Mouse (Mus musculus) adrenal gland, adult 2 months (tissue): ENCODE data around the gene Ndufa3. TPM values are rescaled to one million over a fixed set of nuclear protein-coding genes. Genes with fewer than 3 reads are reported as not detected.
"Not testable (repeated sequence)": the region's sequence is repeated elsewhere in the genome, so short reads cannot be mapped to it uniquely, and the experiment has no call there.

ENCODE experiments used
- DNase-seq: peaks from one replicate; pipeline ENCODE4 v3.0.0; 2021
- long read RNA-seq: library from polyadenylated mRNA; stranded (forward); transcript quantifications from one replicate; pipeline ENCODE4 v2.0.0, GENCODE M21; 2021
- polyA plus RNA-seq: library from polyadenylated mRNA; depleted of rRNA; stranded (reverse); fragments of >200 nt; gene quantifications from 2 replicates; pipeline ENCODE4 v1.2.3, GENCODE M21; 2012; rRNA removed
- total RNA-seq, 2 experiments: library from RNA; stranded (reverse); gene quantifications; 2 replicates each; pipeline ENCODE4 v1.2.3; 2021

Gene Ndufa3
- total RNA-seq (100 to 1,000 TPM; 829 to 842 TPM), polyA plus RNA-seq (217 and 245 TPM in 2 replicates)
- long read RNA-seq, transcript Ndufa3-201 (4 exons, 515 nt): major isoform, 229 of 263 reads
- long read RNA-seq, transcript Ndufa3-204 (4 exons, 343 nt): minor isoform, 6 of 263 reads
- long read RNA-seq, partial matches to known transcripts: 25 of 263 reads
- long read RNA-seq, other reads (novel, unspliced or antisense): 2 of 263 reads

GRCm38 (mm10) chr7:3617242-3617995 is at the start of gene Ndufa3:
Ndufa3 (plus strand) TSS chr7:3617373.
- DNase-seq: peak; percentile 92

- no peak for DNase-seq
These were observed 47.4 kb upstream of the Ndufa3 start for GRCm38 (mm10) chr7:3569725-3570124.

- not testable (repeated sequence) for DNase-seq
These were observed 46.6 kb upstream of the Ndufa3 start for GRCm38 (mm10) chr7:3570580-3570979.

GRCm38 (mm10) chr7:3571847-3572246 is 45.3 kb upstream of the Ndufa3 start:
- no peak for DNase-seq

GRCm38 (mm10) chr7:3574216-3574615 is 43.0 kb upstream of the Ndufa3 start:
- DNase-seq: no peak

GRCm38 (mm10) chr7:3576354-3577124 is 40.6 kb upstream of the Ndufa3 start:
- no peak for DNase-seq

- no peak for DNase-seq
These were observed 39.0 kb upstream of the Ndufa3 start for GRCm38 (mm10) chr7:3578196-3578595.

- no peak for DNase-seq
These were observed 38.1 kb upstream of the Ndufa3 start for GRCm38 (mm10) chr7:3578952-3579546.

- DNase-seq: no peak
These were observed 37.1 kb upstream of the Ndufa3 start for GRCm38 (mm10) chr7:3580029-3580428.

- no peak for DNase-seq
These were observed 31.4 kb upstream of the Ndufa3 start for GRCm38 (mm10) chr7:3585763-3586162.

GRCm38 (mm10) chr7:3586255-3586654 is 30.9 kb upstream of the Ndufa3 start:
- DNase-seq: no peak

GRCm38 (mm10) chr7:3587292-3587691 is 29.9 kb upstream of the Ndufa3 start:
- DNase-seq: no peak

GRCm38 (mm10) chr7:3590550-3590949 is 26.6 kb upstream of the Ndufa3 start:
- DNase-seq: peak; percentile 49

- DNase-seq: no peak
These were observed 25.6 kb upstream of the Ndufa3 start for GRCm38 (mm10) chr7:3591534-3591933.

- DNase-seq: no peak
These were observed 23.3 kb upstream of the Ndufa3 start for GRCm38 (mm10) chr7:3593855-3594254.

GRCm38 (mm10) chr7:3594686-3595085 is 22.5 kb upstream of the Ndufa3 start:
- no peak for DNase-seq

- DNase-seq: peak; percentile 46
These were observed 22.0 kb upstream of the Ndufa3 start for GRCm38 (mm10) chr7:3595146-3595545.

- DNase-seq: not testable (repeated sequence)
These were observed 19.4 kb upstream of the Ndufa3 start for GRCm38 (mm10) chr7:3597755-3598154.

GRCm38 (mm10) chr7:3601119-3601518 is 16.1 kb upstream of the Ndufa3 start:
- peak; percentile 67 for DNase-seq

- DNase-seq: no peak
These were observed 10.4 kb upstream of the Ndufa3 start for GRCm38 (mm10) chr7:3606798-3607197.

GRCm38 (mm10) chr7:3607391-3607790 is 9.8 kb upstream of the Ndufa3 start:
- DNase-seq: no peak

- no peak for DNase-seq
These were observed 8.5 kb upstream of the Ndufa3 start for GRCm38 (mm10) chr7:3608668-3609067.
